Mouse (Mus musculus): ENCODE results near the gene Bend3. TPM values are rescaled to one million over a fixed set of nuclear protein-coding genes. Genes with fewer than 3 reads are reported as not detected.

Gene Bend3
- polyA plus RNA-seq, 1 experiment from 2014 or later: 7.7 TPM

DNA sequence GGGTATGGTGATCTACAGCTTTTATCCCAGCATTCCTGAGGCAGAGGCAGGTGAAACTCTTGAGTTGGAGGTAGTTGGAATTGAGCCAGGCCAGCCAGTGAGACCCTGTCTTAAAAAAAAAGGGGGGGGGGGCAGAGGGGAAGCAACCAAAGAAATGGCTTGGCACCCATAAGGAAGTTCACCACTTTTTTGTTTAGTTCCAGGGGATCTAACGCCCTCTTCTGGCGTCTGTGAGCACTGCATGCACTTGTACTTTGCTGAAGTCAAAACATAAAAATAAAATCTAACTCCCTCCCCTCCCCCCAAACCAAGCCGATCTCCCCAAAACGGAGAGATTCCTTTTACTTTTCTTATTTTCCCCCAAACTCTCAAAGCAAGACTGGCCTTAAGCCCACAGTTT is 3.3 kb upstream of the Bend3 start:
- DNase-seq (ENCODE audit: low spot score, missing footprints) (peak; percentile 85), ATAC-seq (ENCODE audit: low FRiP score) (no peak)
- Histone ChIP-seq H3K4me3 (ENCODE audit: low read depth, low read length) (no peak overlapping the region), H3K9me3 (ENCODE audit: control insufficient read depth, low read length) (no peaks in the 10 kb centered on the region), H3K4me1 (ENCODE audit: control insufficient read depth, insufficient read depth, low read length) (peaks cover 12% of the 10 kb centered on the region), H3K4me2 (no peak overlapping the region), H3K36me3 (ENCODE audit: control insufficient read depth, insufficient read depth, low read length) (no peaks in the 10 kb centered on the region), H3K27me3 (ENCODE audit: control insufficient read depth, insufficient read depth, low read length) (no peaks in the 10 kb centered on the region), H3K9ac (ENCODE audit: low read length) (no peak overlapping the region), H3K27ac (ENCODE audit: low read depth, low read length) (no peak overlapping the region)
- WGBS: 51% methylated on average over 4 of the region's 4 CpGs

DNA sequence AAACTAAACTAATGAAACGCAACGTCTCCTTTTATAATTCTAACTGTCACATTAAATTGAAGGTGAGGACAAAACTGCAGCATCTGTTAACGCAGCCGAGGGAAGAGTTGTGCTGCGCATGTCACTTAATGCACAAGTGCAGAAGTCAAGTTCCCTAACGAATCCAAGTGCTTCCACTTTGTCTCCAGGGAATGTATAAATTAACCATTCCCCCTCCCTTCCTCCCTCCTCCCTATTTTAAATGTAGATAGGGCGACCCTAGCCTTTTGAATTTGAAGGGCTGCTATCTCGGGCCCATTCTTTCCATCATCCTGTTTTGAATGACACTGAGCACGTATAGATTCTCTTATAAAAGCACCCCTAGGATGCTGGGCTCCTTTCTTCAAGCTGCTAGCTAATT is 1.2 kb upstream of the Bend3 start:
- DNase-seq (ENCODE audit: low spot score, missing footprints): no peak
- Histone ChIP-seq H3K9me3 (ENCODE audit: control insufficient read depth, low read length) (no peaks in the 10 kb centered on the region), H3K27me3 (ENCODE audit: control insufficient read depth, insufficient read depth, low read length) (no peaks in the 10 kb centered on the region), H3K4me1 (ENCODE audit: control insufficient read depth, insufficient read depth, low read length) (peaks cover 26% of the 10 kb centered on the region), H3K9ac (ENCODE audit: low read length) (peak overlapping the region; percentile 99), H3K36me3 (ENCODE audit: control insufficient read depth, insufficient read depth, low read length) (no peaks in the 10 kb centered on the region), H3K27ac (ENCODE audit: low read depth, low read length) (peak overlapping the region; percentile 98), H3K4me3 (ENCODE audit: low read depth, low read length) (peak overlapping the region; percentile 87), H3K4me2 (peak overlapping the region; percentile 96)
- ATAC-seq (ENCODE audit: low FRiP score): peak; percentile 22
- WGBS: 7% methylated on average over 9 of the region's 9 CpGs

DNA sequence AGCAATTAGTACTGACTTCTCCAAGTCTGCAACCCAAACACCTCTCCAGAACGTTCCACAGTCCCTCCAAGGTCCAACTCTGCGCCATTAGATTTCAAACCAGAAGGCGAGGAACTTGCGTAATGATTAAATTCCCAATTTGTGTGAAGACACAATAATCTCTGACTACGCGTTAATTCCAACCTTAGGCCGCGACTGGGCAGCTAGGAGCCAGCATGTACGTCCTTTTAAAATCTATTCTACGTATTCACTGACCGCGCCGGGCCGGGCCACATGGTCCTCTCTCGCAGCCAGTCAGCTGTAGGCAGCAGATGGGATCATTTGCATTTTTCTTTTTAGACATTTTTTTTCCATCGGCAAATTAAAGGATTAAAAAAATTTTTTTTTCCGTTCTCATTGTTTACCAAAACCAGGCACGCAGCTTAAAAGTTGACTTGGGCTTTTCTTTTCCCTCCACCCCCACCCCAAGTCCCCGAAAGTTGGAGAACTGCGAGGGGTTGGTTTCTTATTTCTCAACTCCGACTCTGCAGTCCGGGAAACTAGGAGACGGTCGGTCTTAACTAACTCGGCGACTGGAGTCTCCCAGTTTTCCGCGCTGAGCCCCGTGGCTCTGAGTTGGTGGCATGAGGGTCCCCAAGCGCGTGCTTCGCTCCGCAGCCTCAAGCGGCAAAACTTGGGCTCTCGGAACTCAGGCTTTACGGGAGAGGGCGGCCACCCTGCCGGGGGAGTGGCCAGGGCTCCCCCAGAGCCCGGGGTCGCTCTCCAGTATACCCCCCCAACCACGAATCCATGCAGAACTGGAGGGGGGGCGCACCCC is 558 bp upstream of the Bend3 start:
- H3K9ac ChIP-seq (ENCODE audit: low read length): peak overlapping the region; percentile 99
- peak overlapping the region; percentile 87 for H3K4me3 ChIP-seq (ENCODE audit: low read depth, low read length)
- no peaks in the 10 kb centered on the region for H3K36me3 ChIP-seq (ENCODE audit: control insufficient read depth, insufficient read depth, low read length)
- no peaks in the 10 kb centered on the region for H3K27me3 ChIP-seq (ENCODE audit: control insufficient read depth, insufficient read depth, low read length)
- peak; percentile 98 for DNase-seq (ENCODE audit: low spot score, missing footprints)
- H3K4me1 ChIP-seq (ENCODE audit: control insufficient read depth, insufficient read depth, low read length): peaks cover 26% of the 10 kb centered on the region
- whole genome bisulfite sequencing: under 1% methylated on average over 42 of the region's 42 CpGs
- peak; percentile 72 for ATAC-seq (ENCODE audit: low FRiP score)
- H3K27ac ChIP-seq (ENCODE audit: low read depth, low read length): peak overlapping the region; percentile 98
- no peaks in the 10 kb centered on the region for H3K9me3 ChIP-seq (ENCODE audit: control insufficient read depth, low read length)
- peak overlapping the region; percentile 96 for H3K4me2 ChIP-seq

DNA sequence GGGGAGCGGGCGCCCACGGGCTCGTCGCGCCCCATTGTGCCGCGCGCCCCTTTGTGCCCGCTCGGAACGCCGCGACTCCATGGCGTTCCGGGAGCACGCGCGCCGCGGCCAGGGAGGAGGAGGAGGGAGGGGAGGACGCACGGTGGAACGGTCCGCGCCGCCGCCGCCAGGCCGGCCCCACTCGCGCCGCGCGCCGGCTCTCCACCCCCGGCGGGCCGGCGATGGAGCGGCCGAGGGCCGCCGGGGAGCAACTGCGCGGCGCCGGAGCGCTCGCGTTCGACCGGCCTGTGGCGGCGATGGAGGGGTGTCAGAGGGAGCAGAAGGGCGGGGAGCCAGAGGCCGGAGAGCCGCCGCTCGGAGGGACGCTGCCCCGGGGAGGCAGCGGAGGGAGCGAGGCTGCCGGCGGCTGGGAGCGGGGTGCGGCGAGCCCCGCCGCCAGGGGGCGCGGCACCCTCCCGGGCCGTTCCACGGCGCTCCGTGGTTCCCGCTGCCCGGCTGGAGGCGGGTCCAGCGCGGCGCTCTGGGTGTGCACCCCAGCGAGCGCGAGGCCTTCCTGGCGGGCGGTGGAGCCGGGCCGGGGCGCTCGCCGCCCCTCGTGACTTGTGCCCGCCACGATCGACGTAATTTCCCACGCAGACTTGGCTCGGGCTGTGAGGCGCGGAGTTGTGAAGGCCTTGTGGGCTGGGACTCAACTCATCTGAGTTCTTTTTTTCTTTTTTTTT is 966 bp downstream of the Bend3 start:
- no peaks in the 10 kb centered on the region for H3K9me3 ChIP-seq (ENCODE audit: control insufficient read depth, low read length)
- under 1% methylated on average over 61 of the region's 103 CpGs for WGBS
- peak; percentile 79 for ATAC-seq (ENCODE audit: low FRiP score)

DNA sequence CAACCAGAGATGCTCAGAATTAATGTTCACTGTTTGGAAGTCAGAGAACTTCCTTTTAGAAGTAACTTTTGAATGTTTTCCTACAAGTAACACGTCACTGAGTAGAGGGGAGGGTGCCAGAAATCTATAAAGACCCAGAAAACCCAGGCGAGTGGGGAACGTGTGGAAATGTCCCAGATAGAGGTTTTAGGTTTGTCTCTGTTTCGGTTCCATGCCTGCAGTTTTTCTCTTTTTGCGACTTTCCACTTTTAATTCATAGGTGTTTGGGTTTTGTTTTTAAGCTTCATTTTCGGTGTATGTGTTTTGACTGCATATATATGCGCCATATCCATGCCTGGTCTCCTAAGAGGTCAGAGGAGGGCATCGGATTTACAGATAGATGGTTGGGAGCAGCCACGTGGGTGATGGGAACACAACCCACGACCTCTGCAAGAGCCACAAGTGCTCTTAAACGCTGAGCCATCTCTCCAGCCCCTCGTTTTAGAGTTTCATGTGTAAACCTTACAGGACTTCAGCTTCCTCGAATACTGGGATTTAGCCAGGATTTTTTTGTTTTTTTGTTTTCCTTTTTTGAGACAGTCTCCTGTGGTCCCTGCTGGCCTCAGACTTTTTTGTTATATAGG is 1.7 kb downstream of the Bend3 start:
- WGBS: 3% methylated on average over 13 of the region's 13 CpGs
- H3K4me2 ChIP-seq: peak overlapping the region; percentile 96

More for the DNA sequence above, 966 bp downstream of the Bend3 start:
- Histone ChIP-seq H3K9ac (ENCODE audit: low read length) (peak overlapping the region; percentile 99), H3K27me3 (ENCODE audit: control insufficient read depth, insufficient read depth, low read length) (no peaks in the 10 kb centered on the region), H3K4me2 (peak overlapping the region; percentile 96), H3K4me3 (ENCODE audit: low read depth, low read length) (peak overlapping the region; percentile 87), H3K36me3 (ENCODE audit: control insufficient read depth, insufficient read depth, low read length) (no peaks in the 10 kb centered on the region), H3K4me1 (ENCODE audit: control insufficient read depth, insufficient read depth, low read length) (peaks cover 30% of the 10 kb centered on the region), H3K27ac (ENCODE audit: low read depth, low read length) (peak overlapping the region; percentile 98)
- peak; percentile 99 for DNase-seq (ENCODE audit: low spot score, missing footprints)

DNA sequence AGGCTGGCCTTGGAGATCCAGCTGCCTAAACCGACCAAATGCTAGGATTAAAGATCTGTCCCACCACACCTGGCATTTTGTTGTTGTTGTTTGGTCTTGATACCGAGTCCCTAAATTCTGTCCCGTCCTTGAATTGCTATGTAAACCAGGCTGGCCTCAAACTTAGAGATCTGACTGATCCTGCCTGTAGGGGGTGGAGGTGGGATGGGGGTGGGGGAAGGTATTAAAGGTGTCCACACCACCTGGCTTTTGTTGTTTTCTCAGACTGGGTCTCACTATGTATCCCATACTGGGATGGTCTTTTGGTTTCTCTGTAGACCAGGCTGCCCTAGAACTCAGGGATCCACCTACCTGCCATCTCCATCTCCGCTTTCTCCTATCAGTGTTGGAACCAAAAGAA is 2.5 kb downstream of the Bend3 start:
- Histone ChIP-seq H3K4me2 (peak overlapping the region; percentile 96; the same call in 1 of the 2 replicates), H3K9me3 (ENCODE audit: control insufficient read depth, low read length) (no peaks in the 10 kb centered on the region), H3K27me3 (ENCODE audit: control insufficient read depth, insufficient read depth, low read length) (no peaks in the 10 kb centered on the region), H3K4me1 (ENCODE audit: control insufficient read depth, insufficient read depth, low read length) (peaks cover 30% of the 10 kb centered on the region), H3K4me3 (ENCODE audit: low read depth, low read length) (no peak overlapping the region), H3K27ac (ENCODE audit: low read depth, low read length) (no peak overlapping the region), H3K36me3 (ENCODE audit: control insufficient read depth, insufficient read depth, low read length) (no peaks in the 10 kb centered on the region), H3K9ac (ENCODE audit: low read length) (no peak overlapping the region)
- 44% methylated on average over 4 of the region's 4 CpGs for WGBS
- ATAC-seq (ENCODE audit: low FRiP score) (no peak), DNase-seq (ENCODE audit: low spot score, missing footprints) (no peak)

More for the DNA sequence above, 1.7 kb downstream of the Bend3 start:
- ATAC-seq (ENCODE audit: low FRiP score): no peak
- Histone ChIP-seq H3K9me3 (ENCODE audit: control insufficient read depth, low read length) (no peaks in the 10 kb centered on the region), H3K4me1 (ENCODE audit: control insufficient read depth, insufficient read depth, low read length) (peaks cover 30% of the 10 kb centered on the region), H3K27me3 (ENCODE audit: control insufficient read depth, insufficient read depth, low read length) (no peaks in the 10 kb centered on the region), H3K4me3 (ENCODE audit: low read depth, low read length) (peak overlapping the region; percentile 87), H3K9ac (ENCODE audit: low read length) (peak overlapping the region; percentile 99), H3K27ac (ENCODE audit: low read depth, low read length) (peak overlapping the region; percentile 98), H3K36me3 (ENCODE audit: control insufficient read depth, insufficient read depth, low read length) (no peaks in the 10 kb centered on the region)
- DNase-seq (ENCODE audit: low spot score, missing footprints): peak; percentile 92

DNA sequence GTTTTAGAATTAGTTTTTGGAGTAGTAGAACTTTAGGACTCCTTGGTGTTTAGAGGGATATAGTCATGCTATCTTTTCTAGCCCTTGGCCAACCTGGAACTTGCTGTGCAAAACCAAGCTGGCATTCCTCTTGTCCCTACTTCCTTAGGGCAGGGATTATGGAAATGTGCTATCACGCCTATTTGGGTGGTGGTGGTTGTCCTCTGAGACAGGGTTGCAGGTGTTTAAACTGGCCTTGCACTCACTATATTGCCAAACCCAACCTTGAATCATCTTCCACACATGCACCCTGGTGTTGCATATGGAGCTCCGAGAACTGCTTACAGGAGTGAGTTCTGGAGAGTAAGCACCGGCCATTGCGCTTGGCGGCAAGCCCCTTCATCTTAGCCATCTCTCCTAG is 3.4 kb downstream of the Bend3 start:
- H3K4me3 ChIP-seq (ENCODE audit: low read depth, low read length): no peak overlapping the region
- H3K27ac ChIP-seq (ENCODE audit: low read depth, low read length): no peak overlapping the region
- no peaks in the 10 kb centered on the region for H3K9me3 ChIP-seq (ENCODE audit: control insufficient read depth, low read length)
- ATAC-seq (ENCODE audit: low FRiP score): no peak
- no peak for DNase-seq (ENCODE audit: low spot score, missing footprints)
- peaks cover 29% of the 10 kb centered on the region for H3K4me1 ChIP-seq (ENCODE audit: control insufficient read depth, insufficient read depth, low read length)
- no peaks in the 10 kb centered on the region for H3K27me3 ChIP-seq (ENCODE audit: control insufficient read depth, insufficient read depth, low read length)
- WGBS: 87% methylated on average over 5 of the region's 5 CpGs
- no peak overlapping the region for H3K4me2 ChIP-seq
- H3K9ac ChIP-seq (ENCODE audit: low read length): no peak overlapping the region
- no peaks in the 10 kb centered on the region for H3K36me3 ChIP-seq (ENCODE audit: control insufficient read depth, insufficient read depth, low read length)

DNA sequence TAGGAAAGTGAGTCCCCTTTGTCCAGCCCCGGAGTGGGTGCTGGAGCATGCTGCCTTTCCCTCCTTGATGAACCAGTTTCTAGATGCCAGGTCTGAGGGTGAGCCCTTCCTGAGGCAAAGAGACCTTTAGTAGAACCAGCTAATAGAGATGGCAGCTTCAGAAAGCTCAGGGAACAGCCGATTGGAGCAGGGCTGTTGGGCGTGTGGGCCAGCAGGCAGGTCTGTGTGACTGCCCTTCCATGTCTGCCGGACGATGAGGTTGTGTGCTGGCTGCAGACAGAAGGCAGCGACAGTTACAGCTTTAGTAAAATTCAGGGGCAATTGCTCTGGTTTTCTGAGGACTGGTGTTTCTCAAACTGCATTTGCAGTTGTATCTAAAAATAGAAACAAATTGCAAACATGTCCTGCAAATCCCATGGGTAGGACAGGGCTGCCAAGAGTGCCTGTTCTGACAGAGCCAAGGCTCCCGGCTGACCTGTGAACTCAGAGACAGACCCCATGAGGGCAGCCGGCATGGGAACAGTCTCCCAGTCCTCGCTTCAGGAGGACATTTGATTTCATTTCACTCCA is 4.9 kb downstream of the Bend3 start:
- 53% methylated on average over 9 of the region's 9 CpGs for WGBS
- Histone ChIP-seq H3K9ac (ENCODE audit: low read length) (0 out of 2 replicates have a peak overlapping the region, but pooled peaks have one; percentile 6), H3K36me3 (ENCODE audit: control insufficient read depth, insufficient read depth, low read length) (no peaks in the 10 kb centered on the region), H3K27me3 (ENCODE audit: control insufficient read depth, insufficient read depth, low read length) (no peaks in the 10 kb centered on the region), H3K9me3 (ENCODE audit: control insufficient read depth, low read length) (no peaks in the 10 kb centered on the region), H3K4me2 (no peak overlapping the region), H3K4me1 (ENCODE audit: control insufficient read depth, insufficient read depth, low read length) (peaks cover 21% of the 10 kb centered on the region), H3K4me3 (ENCODE audit: low read depth, low read length) (no peak overlapping the region), H3K27ac (ENCODE audit: low read depth, low read length) (no peak overlapping the region)
- ATAC-seq (ENCODE audit: low FRiP score): no peak
- no peak for DNase-seq (ENCODE audit: low spot score, missing footprints)
